ENCODE assay signal across 11 mouse cellular contexts in the genomic region with DNA sequence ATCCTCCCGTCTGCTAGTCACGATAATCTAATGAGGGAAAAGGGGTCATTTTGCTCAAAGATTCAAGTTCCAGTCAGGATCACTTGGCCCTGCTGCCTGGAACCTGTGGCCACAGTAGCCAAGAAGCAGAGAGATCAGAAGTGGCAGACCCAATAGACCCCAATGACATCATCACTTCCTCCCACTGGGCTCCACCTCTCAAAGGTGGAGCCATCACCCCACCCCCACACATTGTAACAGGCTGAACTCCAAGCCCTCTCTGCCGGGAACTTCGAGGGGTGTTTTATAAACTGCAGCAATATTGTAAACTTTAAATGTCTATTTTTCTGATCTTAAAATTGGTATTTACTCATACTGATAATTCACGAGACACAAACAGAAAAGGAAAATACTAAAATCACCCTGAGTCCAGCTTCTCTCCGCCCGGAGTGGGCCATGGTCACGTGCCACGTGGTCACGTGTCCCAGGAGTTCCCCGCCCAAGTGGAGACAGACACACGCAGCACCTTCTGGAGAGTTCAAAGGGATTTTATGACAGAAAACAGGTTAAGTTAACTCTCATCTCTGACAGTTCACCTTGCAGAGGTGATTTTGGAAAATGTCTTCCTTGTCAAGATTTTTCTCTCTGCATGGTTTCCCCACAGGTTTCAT. TPM values are rescaled to one million over a fixed set of nuclear protein-coding genes. Genes with fewer than 3 reads are reported as not detected.
A peak's percentile ranks its signal among the peaks of the same experiment; 100 is the strongest.
DNase-seq lines count a peak whose midpoint lies in the region; ATAC-seq and TF ChIP-seq lines count a peak whose summit lies in the region.
"Had no signal": no experiment of that assay in that cellular context is flagged by ENCODE, and none has a peak within 500 bp of the region (broad histone marks: within the 10 kb centered on the region; RNA-seq: fewer than 3 reads in every experiment).

No protein-coding gene starts in this region.

- WGBS in heart, embryonic 15.5 days = 25% methylated on average over 12 of the region's 12 CpGs
- WGBS in neural tube, embryonic 12.5 days = 24% methylated on average over 12 of the region's 12 CpGs
- WGBS in intestine, postnatal 0 days = 28% methylated on average over 12 of the region's 12 CpGs

- 0 out of 2 replicates have a peak overlapping the region, but pooled peaks have one; percentile 16 for H3K4me2 ChIP-seq in heart, embryonic 15.5 days
- H3K4me2 ChIP-seq in neural tube, embryonic 12.5 days (replicated peaks) = peak overlapping the region; percentile 18
- peak overlapping the region; percentile 21 for H3K4me2 ChIP-seq in intestine, postnatal 0 days (replicated peaks; ENCODE audit: low read depth)
- H3K4me2 ChIP-seq: neural tube, embryonic 13.5 days had no signal

- H3K27me3 ChIP-seq in heart, embryonic 15.5 days = no peaks in the 10 kb centered on the region
- H3K27me3 ChIP-seq in neural tube, embryonic 12.5 days (replicated peaks) = no peaks in the 10 kb centered on the region
- H3K27me3 ChIP-seq in intestine, postnatal 0 days (replicated peaks; ENCODE audit: control insufficient read depth, insufficient read depth, low read length) = no peaks in the 10 kb centered on the region
- H3K27me3 ChIP-seq: neural tube, embryonic 13.5 days had no signal

- H3K4me3 ChIP-seq in heart, embryonic 15.5 days = no peak overlapping the region
- H3K4me3 ChIP-seq in neural tube, embryonic 12.5 days = no peak overlapping the region
- no peak overlapping the region for H3K4me3 ChIP-seq in intestine, postnatal 0 days (ENCODE audit: low read depth, low read length)
- H3K4me3 ChIP-seq: neural tube, embryonic 13.5 days had no signal

- H3K27ac ChIP-seq in heart, embryonic 15.5 days = no peak overlapping the region
- H3K27ac ChIP-seq in neural tube, embryonic 12.5 days = no peak overlapping the region
- no peak overlapping the region for H3K27ac ChIP-seq in intestine, postnatal 0 days (ENCODE audit: low read depth, low read length)
- H3K27ac ChIP-seq: neural tube, embryonic 13.5 days had no signal

- no peak for TF ChIP-seq CTCF in intestine, postnatal 0 days (IDR thresholded peaks at IDR 0.05; ENCODE audit: low read depth)

- H3K36me3 ChIP-seq in heart, embryonic 15.5 days = no peaks in the 10 kb centered on the region
- H3K36me3 ChIP-seq in neural tube, embryonic 12.5 days = no peaks in the 10 kb centered on the region
- 0 out of 2 replicates have a peak, but pooled peaks cover 6% of the 10 kb centered on the region for H3K36me3 ChIP-seq in intestine, postnatal 0 days (ENCODE audit: control insufficient read depth, insufficient read depth)
- H3K36me3 ChIP-seq: neural tube, embryonic 13.5 days had no signal

- no peaks in the 10 kb centered on the region for H3K9me3 ChIP-seq in heart, embryonic 15.5 days (replicated peaks)
- H3K9me3 ChIP-seq in neural tube, embryonic 12.5 days = no peaks in the 10 kb centered on the region
- H3K9me3 ChIP-seq in intestine, postnatal 0 days (ENCODE audit: control insufficient read depth) = no peaks in the 10 kb centered on the region

- intact Hi-C loops in heart, postnatal 25 days (cut with DNase I) = no loop called here
- intact Hi-C loops in left cerebral cortex, postnatal 36 days (cut with DNase I) = no loop called here

- H3K9ac ChIP-seq in heart, embryonic 15.5 days = no peak overlapping the region
- no peak overlapping the region for H3K9ac ChIP-seq in neural tube, embryonic 12.5 days
- H3K9ac ChIP-seq in intestine, postnatal 0 days (ENCODE audit: low read depth, low read length) = no peak overlapping the region
- H3K9ac ChIP-seq: neural tube, embryonic 13.5 days had no signal

- no peak for DNase-seq in heart, postnatal 25 days (ENCODE audit: low spot score)
- DNase-seq in neural tube, embryonic 10.5 days (ENCODE audit: extremely low spot score, low spot score) = no peak
- DNase-seq in adrenal gland, postnatal 4 days (ENCODE audit: low spot score in 2 of 2) = no peak
- DNase-seq in left cerebral cortex, postnatal 36 days (ENCODE audit: low spot score in 2 of 2) = no peak
- DNase-seq in cerebellum, postnatal 25 days = no peak

- peaks cover 2% of the 10 kb centered on the region; the same call in 1 of the 2 replicates for H3K4me1 ChIP-seq in heart, embryonic 15.5 days (replicated peaks)
- H3K4me1 ChIP-seq in neural tube, embryonic 12.5 days = no peaks in the 10 kb centered on the region
- 0 out of 2 replicates have a peak, but pooled peaks cover 7% of the 10 kb centered on the region for H3K4me1 ChIP-seq in intestine, postnatal 0 days (replicated peaks; ENCODE audit: control insufficient read depth, insufficient read depth, low read length)
- H3K4me1 ChIP-seq: neural tube, embryonic 13.5 days had no signal

- ATAC-seq in heart, embryonic 15.5 days (replicated peaks; ENCODE audit: insufficient number of reproducible peaks, insufficient read depth, low FRiP score, low read depth) = no peak
- no peak for ATAC-seq in neural tube, embryonic 12.5 days (ENCODE audit: low FRiP score, low read depth)
- ATAC-seq in intestine, postnatal 0 days = no peak
- ATAC-seq: hindbrain, embryonic 16.5 days had no signal

RNA-seq across cellular contexts. Expression of a gene that starts 8.2 kb away (rescaled TPM):
- 6.9 and 7.1 TPM in 2 replicates for polyA plus RNA-seq in heart, embryonic 15.5 days (2015; fragmentation: Nextera tagmentation; extraction: Ambion mirVana)
- 10 to 100 TPM in 1 of 2 experiments, 1 to 10 TPM in 1; 7.5 to 10.1 TPM for total RNA-seq in heart, postnatal 25 days (2021)
- polyA plus RNA-seq in neural tube, embryonic 12.5 days (2016; fragmentation: Nextera tagmentation; extraction: Ambion mirVana) = 0.98 and 1.2 TPM in 2 replicates
- polyA plus RNA-seq in intestine, postnatal 0 days (2015; fragmentation: Nextera tagmentation; extraction: Ambion mirVana) = 11.0 and 12.2 TPM in 2 replicates
- total RNA-seq in adrenal gland, postnatal 4 days (2021) = 10 to 100 TPM; 16.4 to 20.8 TPM
- 1 to 10 TPM; 2.6 to 2.7 TPM for total RNA-seq in left cerebral cortex, postnatal 36 days (2021)

RNA-seq across cellular contexts. Expression of a gene that starts 14.0 kb away (rescaled TPM):
- polyA plus RNA-seq in heart, embryonic 15.5 days (2015; fragmentation: Nextera tagmentation; extraction: Ambion mirVana) = 0.13 and 0.29 TPM in 2 replicates
- total RNA-seq in heart, postnatal 25 days (2021) = not detected
- not detected in 2 replicates for polyA plus RNA-seq in neural tube, embryonic 12.5 days (2016; fragmentation: Nextera tagmentation; extraction: Ambion mirVana)
- polyA plus RNA-seq in intestine, postnatal 0 days (2015; fragmentation: Nextera tagmentation; extraction: Ambion mirVana) = 65.2 and 70.7 TPM in 2 replicates
- 1 to 10 TPM in 1 of 2 experiments, not detected in 1; 1.2 TPM for total RNA-seq in adrenal gland, postnatal 4 days (2021)
- not detected for total RNA-seq in left cerebral cortex, postnatal 36 days (2021)
- total RNA-seq: left cerebral cortex, adult 8-10 months had no signal
- polyA plus RNA-seq: hindbrain, embryonic 16.5 days; neural tube, embryonic 13.5 days had no signal
